Mouse (Mus musculus) spleen, postnatal 10 days (tissue): ENCODE measurements around the gene Wnt3a.

Experiments used
- DNase-seq, 2 experiments: peaks; one replicate each; pipeline ENCODE4 v3.0.0; 2021 to 2022; ENCODE audit warnings: low spot score in 2 of 2

Wnt3a gene

GRCm38 (mm10) chr11:59262308-59262707 lies 28.2 kb downstream of the Wnt3a start:
- no peak for DNase-seq

- peak; percentile 49 to 73 for DNase-seq
These were observed 29.7 kb downstream of the Wnt3a start for GRCm38 (mm10) chr11:59260706-59261493.

- DNase-seq: no peak
These were observed 30.9 kb downstream of the Wnt3a start for GRCm38 (mm10) chr11:59259647-59260046.

GRCm38 (mm10) chr11:59248101-59248500 lies 42.5 kb downstream of the Wnt3a start:
- no peak for DNase-seq

GRCm38 (mm10) chr11:59243856-59244255 lies 46.7 kb downstream of the Wnt3a start:
- DNase-seq: no peak

DNA sequence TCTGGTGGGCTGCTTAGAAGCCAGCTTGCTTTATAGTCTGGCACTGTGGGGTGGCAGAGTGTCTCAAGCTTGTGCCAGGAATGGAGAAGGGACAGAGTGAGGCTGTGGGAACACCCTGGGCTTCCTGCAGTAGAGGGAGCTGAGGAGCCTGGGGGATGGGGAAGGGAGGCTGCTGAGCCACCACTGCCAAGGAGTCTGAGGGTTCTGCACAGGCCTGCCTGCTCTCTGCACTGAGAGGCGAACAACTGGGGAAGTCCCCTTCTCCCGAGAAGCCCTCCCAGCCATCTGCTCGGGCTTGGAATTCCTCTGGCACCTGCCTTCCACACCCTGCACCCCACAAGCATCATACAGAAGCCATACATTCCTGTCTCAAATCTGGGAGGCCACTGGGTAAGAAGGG lies 48.7 kb downstream of the Wnt3a start:
- DNase-seq: no peak

DNA sequence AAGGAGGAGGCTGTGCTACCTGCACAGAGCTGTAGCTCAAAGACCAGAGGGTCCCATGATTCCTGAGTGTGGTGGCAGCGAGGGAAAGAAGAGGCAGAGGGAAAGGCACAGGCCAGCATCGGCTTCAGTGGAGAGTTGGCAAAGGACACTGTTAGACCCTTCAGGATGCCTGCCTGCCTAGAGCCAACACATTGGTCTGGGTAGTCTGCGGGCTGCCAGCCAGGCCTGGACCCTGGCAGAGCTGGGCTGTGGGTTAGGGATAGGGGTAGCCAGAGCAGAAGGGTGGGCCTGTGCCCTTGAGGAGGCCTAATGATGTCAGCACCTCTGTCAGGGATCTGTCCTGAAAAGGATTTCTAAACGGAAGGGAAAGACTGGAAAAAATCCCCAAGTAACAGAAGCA lies 50.8 kb downstream of the Wnt3a start:
- DNase-seq: no peak

- no peak for DNase-seq
These were observed 51.1 kb downstream of the Wnt3a start for GRCm38 (mm10) chr11:59239428-59239785.

GRCm38 (mm10) chr11:59238525-59239427 lies 51.8 kb downstream of the Wnt3a start:
- DNase-seq: peak; percentile 39 to 76

- no peak for DNase-seq
These were observed 57.8 kb downstream of the Wnt3a start for GRCm38 (mm10) chr11:59232797-59233196.

DNA sequence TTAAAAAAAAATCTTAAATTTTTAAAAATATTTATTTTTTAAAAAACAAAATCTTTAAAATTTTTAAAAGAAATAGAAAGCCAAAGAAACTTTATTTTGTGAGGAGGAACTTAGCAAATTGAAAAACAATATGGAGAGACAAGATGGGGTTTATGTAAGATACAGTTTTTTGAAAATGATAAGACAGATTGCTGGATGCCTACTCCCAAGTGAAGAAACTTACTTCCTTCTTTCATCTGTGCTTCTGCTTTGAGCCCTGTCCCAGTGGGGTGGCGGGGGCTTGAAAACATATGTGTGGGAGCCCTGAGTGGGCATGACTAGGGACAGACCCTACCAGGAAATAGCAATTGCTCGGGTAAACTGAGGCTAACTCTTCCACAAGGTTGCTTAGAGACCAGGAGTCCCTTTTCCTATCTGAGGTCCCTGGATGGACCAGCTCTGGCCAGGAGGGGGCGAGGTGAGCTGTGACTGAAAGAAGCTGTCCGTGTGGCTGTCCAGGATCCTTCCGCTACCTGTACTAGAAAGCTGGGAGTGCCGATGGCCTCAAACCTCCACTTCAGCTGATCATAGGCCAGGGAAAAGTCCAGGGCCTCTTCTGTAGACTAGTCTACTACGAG lies 60.3 kb downstream of the Wnt3a start:
- peak; percentile 64 to 81 for DNase-seq

GRCm38 (mm10) chr11:59228122-59228953 lies 62.2 kb downstream of the Wnt3a start, which contains the start of gene Arf1:
Gene Arf1 (minus strand): TSS chr11:59228270.
- peak; percentile 95 to 98 for DNase-seq

- DNase-seq: no peak
These were observed 62.9 kb downstream of the Wnt3a start for GRCm38 (mm10) chr11:59227604-59228121.

DNA sequence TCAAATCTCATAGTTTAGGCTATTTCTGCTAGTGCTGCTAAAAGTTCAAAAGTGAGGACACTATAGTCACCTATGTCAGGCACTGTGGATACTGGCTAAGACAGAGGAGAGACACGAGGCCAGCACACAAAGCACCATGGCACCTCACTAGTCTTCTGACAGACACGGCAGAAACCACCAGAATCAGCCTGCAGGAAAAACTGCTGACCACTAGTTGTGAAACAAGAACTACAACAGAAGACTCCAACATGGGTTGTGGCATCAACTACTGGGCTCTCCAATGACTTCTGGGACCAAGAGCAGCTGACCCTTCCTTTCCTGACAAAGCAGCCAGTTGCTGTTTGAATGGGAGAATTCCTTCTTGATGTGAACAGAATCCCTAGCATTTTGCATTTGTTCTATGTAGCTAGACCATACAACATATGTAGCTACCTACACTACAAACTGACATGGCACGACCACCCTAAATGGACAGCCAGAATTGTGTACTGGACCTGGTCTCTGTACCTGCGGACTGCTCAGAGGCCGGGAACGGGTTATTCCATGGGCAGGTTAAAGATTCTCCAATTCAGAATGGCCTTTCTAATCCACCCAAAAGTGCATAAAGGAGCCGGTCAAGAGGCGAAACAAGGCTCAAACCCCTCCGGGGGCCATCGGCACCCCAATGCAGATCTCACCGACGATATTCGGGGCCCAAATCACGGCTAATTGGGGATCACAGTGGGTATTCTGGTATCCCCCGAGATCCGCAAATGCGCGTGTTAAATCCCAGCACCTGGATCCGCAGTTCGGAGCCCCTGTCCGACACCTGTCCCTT lies 63.6 kb downstream of the Wnt3a start:
- peak in 1 of 2 experiments; percentile 60 for DNase-seq

DNA sequence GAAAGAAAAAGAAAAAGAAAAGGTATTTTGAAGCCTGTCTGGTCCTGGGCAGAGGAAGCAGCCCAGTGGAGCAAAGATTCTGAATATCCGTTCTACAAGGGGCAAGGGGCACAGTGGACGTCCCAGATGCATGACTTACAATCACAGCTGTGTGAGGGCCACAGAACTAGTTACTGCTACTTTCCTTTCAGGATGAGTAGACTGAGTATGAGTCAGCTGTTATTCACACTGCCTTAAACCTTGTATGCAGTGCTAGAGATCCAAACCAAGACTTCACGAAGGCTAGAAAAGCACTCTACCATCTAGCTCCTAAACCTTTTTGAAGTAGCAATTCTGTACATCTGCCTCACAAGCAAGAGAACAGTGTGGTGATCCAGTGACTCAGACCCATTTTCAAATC lies 64.3 kb downstream of the Wnt3a start:
- no peak for DNase-seq

DNA sequence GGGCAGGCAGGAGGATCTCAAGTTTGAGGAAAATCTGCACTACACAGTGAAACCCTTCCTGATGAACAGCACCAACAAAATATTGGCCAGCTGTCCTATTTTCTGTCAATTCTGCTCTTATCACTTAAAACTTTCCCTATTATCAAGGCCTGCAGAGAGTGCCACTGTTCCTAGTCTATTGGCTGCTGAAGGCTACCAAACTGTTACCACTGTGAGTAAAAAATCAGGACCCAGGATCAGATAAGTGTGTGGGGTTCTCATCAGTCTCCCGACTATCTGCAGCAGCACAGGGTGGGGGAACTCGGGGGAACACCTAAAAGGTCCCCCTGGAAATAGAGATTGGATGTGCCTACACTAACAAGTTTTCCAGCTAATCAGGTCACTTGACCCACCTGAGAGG lies 65.4 kb downstream of the Wnt3a start:
- DNase-seq: no peak

- DNase-seq: no peak
These were observed 66.1 kb downstream of the Wnt3a start for GRCm38 (mm10) chr11:59224470-59224869.

DNA sequence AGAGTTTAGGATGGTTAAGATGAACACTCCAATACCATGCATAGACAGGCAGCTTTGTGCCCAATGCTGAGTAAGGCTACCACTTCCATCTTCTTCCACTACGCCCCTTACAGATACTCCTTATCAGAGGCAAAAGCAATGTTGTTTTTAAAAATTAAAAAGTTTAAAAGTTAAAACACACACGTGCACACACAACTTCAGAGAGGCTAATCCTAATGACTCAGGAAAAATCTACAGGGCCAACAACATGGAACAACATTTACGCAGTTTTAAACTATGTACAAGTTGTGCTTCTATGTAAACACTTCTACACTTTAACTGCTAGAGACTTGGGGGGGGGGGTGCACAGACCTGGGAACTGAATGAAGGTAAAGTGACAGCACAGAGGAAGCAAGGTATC lies 66.5 kb downstream of the Wnt3a start:
- DNase-seq: no peak

GRCm38 (mm10) chr11:59222306-59222705 lies 68.2 kb downstream of the Wnt3a start:
- no peak for DNase-seq

- DNase-seq: no peak
These were observed 68.9 kb downstream of the Wnt3a start for GRCm38 (mm10) chr11:59221604-59222003.
